ENCODE assay signal across 9 mouse cellular contexts in genomic region chr9:61468368-61468848, GRCm38 (mm10).
DNase-seq lines count a peak whose midpoint lies in the region; ATAC-seq lines count a peak whose summit lies in the region.
"Had no signal": no experiment of that assay in that cellular context is flagged by ENCODE, and none has a peak within 500 bp of the region (broad histone marks: within the 10 kb centered on the region; RNA-seq: fewer than 3 reads in every experiment).

No protein-coding gene starts in this region.

- peaks cover 18% of the 10 kb centered on the region for H3K9me3 ChIP-seq in forebrain, embryonic 13.5 days (replicated peaks)

- peak; percentile 16 for DNase-seq in layer of hippocampus, adult 9-11 months
- DNase-seq in layer of hippocampus, adult 9-10 months (ENCODE audit: low spot score): no peak
- DNase-seq in kidney, postnatal 25 days: peak; percentile 56 to 66
- DNase-seq in retina, adult 2 months (ENCODE audit: low read depth, low spot score): peak; percentile 39
- DNase-seq in thymus, postnatal 14 days: no peak
- no peak for DNase-seq in heart, adult 9 months (ENCODE audit: low spot score in 2 of 2)
- no peak for DNase-seq in lung, adult 18-20 months
- DNase-seq: spleen, adult 18-20 months had no signal

- no peaks in the 10 kb centered on the region for H3K36me3 ChIP-seq in forebrain, embryonic 13.5 days (ENCODE audit: poor library complexity, severe bottlenecking)

- WGBS in forebrain, embryonic 13.5 days: 8% methylated on average over 6 of the region's 6 CpGs

- H3K9ac ChIP-seq in forebrain, embryonic 13.5 days: no peak overlapping the region

- H3K4me1 ChIP-seq in forebrain, embryonic 13.5 days: peaks cover 18% of the 10 kb centered on the region

- H3K27ac ChIP-seq in forebrain, embryonic 13.5 days: peak overlapping the region; percentile 88

- peaks cover 76% of the 10 kb centered on the region for H3K27me3 ChIP-seq in forebrain, embryonic 13.5 days

- H3K4me3 ChIP-seq in forebrain, embryonic 13.5 days: no peak overlapping the region

- peak; percentile 95 for ATAC-seq in forebrain, embryonic 13.5 days

- H3K4me2 ChIP-seq in forebrain, embryonic 13.5 days: 0 out of 2 replicates have a peak overlapping the region, but pooled peaks have one; percentile 33

Comparison
In these comparisons a context has a peak if more than half of its experiments do, and no peak if none do; other contexts are left out.
1. DNase-seq: peak in layer of hippocampus, adult 9-11 months (single experiment), kidney, postnatal 25 days (2 of 2) and retina, adult 2 months (single experiment); none in layer of hippocampus, adult 9-10 months (single experiment), thymus, postnatal 14 days (single experiment), heart, adult 9 months (0 of 2) and lung, adult 18-20 months (0 of 2).